Mouse (Mus musculus): ENCODE results near the gene Chpf.

DNA sequence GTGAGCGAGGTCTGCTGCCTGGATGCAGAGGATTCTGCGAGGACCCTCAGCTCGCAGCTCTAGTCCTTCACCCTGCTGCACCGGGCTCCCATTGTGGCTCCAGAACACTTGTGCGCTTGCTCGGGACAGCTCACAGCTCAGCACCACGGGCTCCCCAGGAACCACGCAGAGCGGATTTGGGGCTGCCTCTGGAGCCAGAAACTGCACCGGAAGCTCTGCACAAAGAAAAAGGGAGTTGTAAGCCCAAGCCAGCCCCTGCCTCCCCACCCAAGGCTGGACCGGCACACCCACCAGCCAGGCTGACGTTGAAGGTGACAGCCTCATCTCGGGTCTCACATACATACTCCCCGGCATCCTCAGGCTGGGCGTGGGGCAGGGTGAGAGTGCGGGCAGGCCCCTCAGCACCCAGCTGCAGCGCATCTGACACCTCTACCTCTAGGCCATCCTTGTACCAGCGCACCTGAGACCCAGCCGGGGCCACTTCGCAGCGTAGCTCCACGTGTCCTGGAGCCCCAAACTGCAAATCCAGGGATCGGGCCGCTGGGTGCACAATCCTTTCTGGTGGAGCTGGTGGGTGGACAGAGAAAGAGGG lies 13.6 kb upstream of the Chpf start:
- TF ChIP-seq POLR2A (IDR thresholded peaks at IDR 0.05; ENCODE audit: insufficient read depth, low read length) (no peak), CTCF (IDR thresholded peaks at IDR 0.05; ENCODE audit: low read depth, low read length) (no peak), EP300 (IDR thresholded peaks at IDR 0.05; ENCODE audit: insufficient read depth, low read depth, low read length) (no peak)

All from ES-Bruce4 (cell line).